Mouse (Mus musculus) heart, postnatal 0 days (tissue): ENCODE measurements at regions not wholly inside any gene's neighbourhood (a gene's known extent, or its start where the extent isn't known, plus 50 kb on each side); places are given as distances from the start of the nearest gene placed in this dataset.

ENCODE experiments used
- ATAC-seq: fragments of 200-750 bp; cut with Nextera tagmentation; 2 replicates; pipeline ENCODE4 v1.8.0; 2017; ENCODE audit warnings: low read depth, moderate number of reproducible peaks, moderate library complexity; ENCODE audit not compliant: insufficient read depth
- DNase-seq: peaks from one replicate; pipeline ENCODE4 v3.0.0-alpha.2; 2016; ENCODE audit warnings: low spot score
- H3K27ac ChIP-seq: fragments of 300-500 bp; sonication (generic); 2 replicates; pipeline ENCODE4 v1.5.1; 2014; ENCODE audit warnings: low read depth, mild to moderate bottlenecking
- H3K27me3 ChIP-seq: fragments of 300-500 bp; sonication (generic); 2 replicates; pipeline ENCODE4 v1.6.1; 2014; ENCODE audit warnings: low read length, mixed read lengths; ENCODE audit not compliant: control insufficient read depth, insufficient read depth
- H3K36me3 ChIP-seq: fragments of 300-500 bp; sonication (generic); replicated peaks from 2 replicates; pipeline ENCODE4 v1.6.1; 2014; ENCODE audit warnings: low read length, mixed read lengths; ENCODE audit not compliant: control insufficient read depth, insufficient read depth
- H3K4me1 ChIP-seq: fragments of 300-500 bp; sonication (generic); 2 replicates; pipeline ENCODE4 v1.6.1; 2014; ENCODE audit warnings: antibody characterized with exemption; ENCODE audit not compliant: control insufficient read depth, insufficient read depth
- H3K4me2 ChIP-seq: fragments of 300-500 bp; sonication (generic); 2 replicates; pipeline ENCODE4 v1.6.1; 2014; ENCODE audit warnings: low read depth, mild to moderate bottlenecking, low read length, moderate library complexity
- H3K4me3 ChIP-seq: fragments of 300-500 bp; sonication (generic); 2 replicates; pipeline ENCODE4 v1.5.1; 2014; ENCODE audit warnings: low read depth, low read length
- H3K9ac ChIP-seq: fragments of 300-500 bp; sonication (generic); replicated peaks from 2 replicates; pipeline ENCODE4 v1.6.1; 2014; ENCODE audit warnings: low read depth, low read length, mixed read lengths
- H3K9me3 ChIP-seq: fragments of 300-500 bp; sonication (generic); replicated peaks from 2 replicates; pipeline ENCODE4 v1.6.1; 2016; ENCODE audit warnings: low read length; ENCODE audit not compliant: control insufficient read depth
- CTCF ChIP-seq: IDR thresholded peaks from 2 replicates; pipeline ENCODE4 v1.5.1; 2016; ENCODE audit warnings: antibody characterized with exemption, control low read depth, low read depth
- EP300 ChIP-seq: IDR thresholded peaks from 2 replicates; pipeline ENCODE4 v1.6.1; 2016; ENCODE audit warnings: antibody characterized with exemption, low read depth
- WGBS: fragments of 180-500 bp; shearing (Covaris S2); extraction: QIAGEN DNeasy Blood & Tissue Kit; methylation state at CpG from one replicate; pipeline ENCODE4 v1.1.7; 2014; 5-methylcytosine and 5-hydroxymethylcytosine counted together

DNA sequence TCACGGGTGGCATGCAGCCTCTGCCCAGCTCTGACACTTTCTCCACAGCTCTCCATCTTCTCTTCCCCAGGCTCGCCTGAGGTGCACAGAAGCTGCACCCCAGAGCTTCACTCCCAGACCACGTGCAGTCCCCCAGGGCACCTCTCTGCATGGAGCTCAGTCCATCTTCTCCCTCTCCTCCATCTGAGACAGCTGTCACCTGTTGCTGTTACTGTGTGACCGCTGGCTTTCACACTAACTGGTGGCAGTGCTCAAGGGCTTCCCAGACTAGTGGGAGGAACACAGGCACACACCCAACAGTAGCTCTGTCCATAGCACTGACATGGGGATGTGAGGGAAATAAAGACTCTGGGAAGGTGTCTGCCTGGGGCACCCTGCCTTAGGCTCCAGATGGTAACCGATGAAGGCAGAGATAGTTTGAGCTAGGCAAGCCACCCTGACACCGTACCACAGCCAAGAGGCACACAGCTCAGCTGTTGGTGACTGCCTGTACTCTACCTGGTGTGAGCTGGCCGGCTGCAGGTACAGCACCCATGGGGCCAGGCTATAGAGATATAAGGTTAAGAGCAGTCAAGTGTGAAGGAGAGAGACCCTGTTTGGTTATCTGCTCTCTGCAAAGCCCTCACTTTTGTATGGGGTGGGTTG is 94.9 kb downstream of the 1810010D01Rik start:
- Histone ChIP-seq H3K36me3 (no peaks in the 10 kb centered on the region), H3K27me3 (no peaks in the 10 kb centered on the region), H3K4me2 (no peak overlapping the region), H3K9ac (no peak overlapping the region), H3K4me3 (no peak overlapping the region), H3K9me3 (no peaks in the 10 kb centered on the region), H3K27ac (peak overlapping the region; percentile 93), H3K4me1 (peaks cover 28% of the 10 kb centered on the region; the same call in 1 of the 2 replicates)
- no peak for DNase-seq
- WGBS = 65% methylated on average over 7 of the region's 7 CpGs
- ATAC-seq = no peak
- no peak for TF ChIP-seq CTCF
- TF ChIP-seq EP300 = no peak

DNA sequence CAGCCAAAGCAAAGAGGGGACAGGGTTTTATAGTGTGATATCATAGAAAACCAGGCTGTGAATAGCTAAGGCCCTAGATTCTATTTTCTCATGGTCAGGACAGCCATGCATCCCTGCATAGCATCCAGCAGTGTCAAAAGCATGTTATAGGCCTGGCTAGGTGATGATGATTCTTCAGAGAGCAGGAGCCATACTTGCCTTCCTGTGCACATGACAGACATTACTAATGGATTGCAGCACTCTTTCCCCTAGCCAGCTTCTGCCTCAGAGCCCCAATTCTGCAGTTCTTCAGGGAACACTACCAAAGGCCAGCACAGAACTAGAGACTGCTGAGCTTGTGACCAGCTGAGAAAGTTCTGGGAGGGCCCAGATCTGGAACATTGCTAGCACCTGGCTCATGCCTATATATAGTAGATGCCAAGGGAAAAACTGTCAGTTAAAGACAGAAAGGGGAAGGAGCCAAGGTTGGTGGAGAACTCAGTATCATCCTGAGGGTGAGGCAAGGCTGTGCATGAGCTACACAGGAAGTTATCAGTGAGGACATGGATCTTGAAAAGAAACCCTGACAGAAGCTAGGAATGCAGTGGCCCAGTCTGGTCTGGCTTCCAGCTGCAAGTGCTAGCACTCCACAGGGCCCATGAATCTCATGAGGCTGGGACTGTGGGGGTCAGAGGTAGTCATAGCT is 95.6 kb downstream of the 1810010D01Rik start:
- no peak for ATAC-seq
- Histone ChIP-seq H3K4me1 (peaks cover 33% of the 10 kb centered on the region; the same call in 1 of the 2 replicates), H3K9me3 (no peaks in the 10 kb centered on the region), H3K4me3 (no peak overlapping the region), H3K27me3 (no peaks in the 10 kb centered on the region), H3K27ac (peak overlapping the region; percentile 93), H3K9ac (no peak overlapping the region), H3K36me3 (no peaks in the 10 kb centered on the region), H3K4me2 (peak overlapping the region; percentile 53)
- TF ChIP-seq CTCF (0 out of 2 replicates have a peak, but pooled peaks have one; percentile 1), EP300 (no peak)
- no peak for DNase-seq

GRCm38 (mm10) chr7:145111252-145112131 is 96.4 kb downstream of the 1810010D01Rik start:
- 17% methylated on average over 20 of the region's 20 CpGs for WGBS
- Histone ChIP-seq H3K27me3 (no peaks in the 10 kb centered on the region), H3K27ac (peak overlapping the region; percentile 93), H3K4me1 (peaks cover 36% of the 10 kb centered on the region; the same call in 1 of the 2 replicates), H3K36me3 (no peaks in the 10 kb centered on the region), H3K4me3 (peak overlapping the region; percentile 21), H3K9ac (no peak overlapping the region; the same call in 1 of the 2 replicates), H3K9me3 (no peaks in the 10 kb centered on the region), H3K4me2 (peak overlapping the region; percentile 53)
- TF ChIP-seq CTCF = no peak
- TF ChIP-seq EP300 = peak; percentile 81; the same call in 1 of the 2 replicates
- DNase-seq (peak; percentile 89), ATAC-seq (peak; percentile 80)

- H3K4me3 ChIP-seq = no peak overlapping the region
- 53% methylated on average over 10 of the region's 10 CpGs for WGBS
- TF ChIP-seq EP300 (peak; percentile 24; the same call in 1 of the 2 replicates), CTCF (no peak)
Observed at GRCm38 (mm10) chr7:145110657-145111251, 97.2 kb downstream of the 1810010D01Rik start.

DNA sequence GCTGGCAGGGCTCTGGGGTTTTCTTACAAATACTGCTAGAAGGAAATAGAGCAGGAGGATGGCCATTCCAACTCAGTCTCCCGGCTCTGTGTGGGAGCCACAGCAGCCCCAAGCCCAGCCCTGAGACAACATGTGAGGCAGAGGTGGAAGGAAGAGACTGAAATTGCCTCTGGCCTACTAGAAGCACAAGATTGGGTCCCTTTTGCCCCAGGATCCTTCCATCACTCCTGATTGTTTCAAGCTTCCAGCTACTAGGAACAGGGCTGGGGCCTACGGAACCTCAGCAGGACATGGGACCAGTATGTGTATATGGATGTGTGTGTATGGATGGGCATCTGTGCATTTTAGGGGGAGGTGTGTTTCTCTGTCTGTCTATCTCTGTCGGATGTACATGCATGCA is 97.9 kb downstream of the 1810010D01Rik start:
- Histone ChIP-seq H3K4me1 (peaks cover 40% of the 10 kb centered on the region; the same call in 1 of the 2 replicates), H3K27me3 (no peaks in the 10 kb centered on the region), H3K9me3 (no peaks in the 10 kb centered on the region), H3K36me3 (no peaks in the 10 kb centered on the region), H3K4me2 (no peak overlapping the region), H3K9ac (no peak overlapping the region), H3K27ac (peak overlapping the region; percentile 93), H3K4me3 (no peak overlapping the region)
- ATAC-seq (no peak), DNase-seq (no peak)
- WGBS = 83% methylated on average over 3 of the region's 3 CpGs
- TF ChIP-seq CTCF (no peak), EP300 (no peak)

More at GRCm38 (mm10) chr7:145110657-145111251, 97.2 kb downstream of the 1810010D01Rik start:
- Histone ChIP-seq H3K9me3 (no peaks in the 10 kb centered on the region), H3K9ac (no peak overlapping the region; the same call in 1 of the 2 replicates), H3K36me3 (no peaks in the 10 kb centered on the region), H3K27me3 (no peaks in the 10 kb centered on the region), H3K4me2 (peak overlapping the region; percentile 53), H3K4me1 (peaks cover 40% of the 10 kb centered on the region; the same call in 1 of the 2 replicates), H3K27ac (peak overlapping the region; percentile 93)
- peak; percentile 12 for ATAC-seq
- DNase-seq = peak; percentile 84
